Mouse (Mus musculus) heart, embryonic 16.5 days (tissue): ENCODE data around the gene Stpg3. TPM values are rescaled to one million over a fixed set of nuclear protein-coding genes. Genes with fewer than 3 reads are reported as not detected.
"Not testable (repeated sequence)": the region's sequence is repeated elsewhere in the genome, so short reads cannot be mapped to it uniquely, and the experiment has no call there.

Experiments used
- ATAC-seq: fragments of 200-750 bp; cut with Nextera tagmentation; replicated peaks from 2 replicates; pipeline ENCODE4 v1.8.0; 2017; ENCODE audit warnings: moderate number of reproducible peaks; ENCODE audit not compliant: insufficient read depth, low FRiP score; ENCODE audit errors: extremely low read depth
- H3K27ac ChIP-seq: fragments of 300-500 bp; sonication (generic); 2 replicates; pipeline ENCODE4 v1.5.1; 2014; ENCODE audit warnings: mild to moderate bottlenecking, low read length, control low read depth, moderate library complexity
- H3K27me3 ChIP-seq: fragments of 300-500 bp; sonication (generic); 2 replicates; pipeline ENCODE4 v1.6.1; 2014; ENCODE audit warnings: low read length, mixed read lengths; ENCODE audit not compliant: control insufficient read depth, insufficient read depth
- H3K36me3 ChIP-seq: fragments of 300-500 bp; sonication (generic); 2 replicates; pipeline ENCODE4 v1.6.1; 2014; ENCODE audit not compliant: control insufficient read depth, insufficient read depth
- H3K4me1 ChIP-seq: fragments of 300-500 bp; sonication (generic); 2 replicates; pipeline ENCODE4 v1.6.1; 2014; ENCODE audit warnings: low read length, mixed read lengths; ENCODE audit not compliant: control insufficient read depth, insufficient read depth
- H3K4me2 ChIP-seq: fragments of 300-500 bp; sonication (generic); 2 replicates; pipeline ENCODE4 v1.6.1; 2014; ENCODE audit warnings: low read depth, mild to moderate bottlenecking, control low read depth, low read length
- H3K4me3 ChIP-seq: fragments of 300-500 bp; sonication (generic); 2 replicates; pipeline ENCODE4 v1.5.1; 2014; ENCODE audit warnings: mild to moderate bottlenecking, control low read depth, low read length
- H3K9ac ChIP-seq: fragments of 300-500 bp; sonication (generic); 2 replicates; pipeline ENCODE4 v1.6.1; 2014; ENCODE audit warnings: low read length, control low read depth
- H3K9me3 ChIP-seq: fragments of 300-500 bp; sonication (generic); replicated peaks from 2 replicates; pipeline ENCODE4 v1.6.1; 2016; ENCODE audit warnings: low read length; ENCODE audit not compliant: control insufficient read depth
- WGBS: fragments of 180-500 bp; shearing (Covaris S2); extraction: QIAGEN DNeasy Blood & Tissue Kit; methylation state at CpG from one replicate; pipeline ENCODE4 v1.1.7; 2014; 5-methylcytosine and 5-hydroxymethylcytosine counted together
- polyA plus RNA-seq: library from polyadenylated mRNA; unstranded; fragments of >200 nt; fragmentation: Nextera tagmentation; extraction: Ambion mirVana; gene quantifications from 2 replicates; pipeline ENCODE4 v1.2.1, GENCODE M21; 2015

Gene Stpg3
- polyA plus RNA-seq: not detected in 2 replicates

GRCm38 (mm10) chr2:25214444-25214843, at the start of gene Stpg3:
Gene Stpg3, minus strand, starts transcription at chr2:25214637.
- H3K36me3 ChIP-seq: no peaks in the 10 kb centered on the region
- no peak within 1 kb of the TSS for H3K27ac ChIP-seq
- peaks cover 10% of the 10 kb centered on the region for H3K4me1 ChIP-seq
- no peak within 1 kb of the TSS for H3K9ac ChIP-seq
- ATAC-seq: no peak
- H3K27me3 ChIP-seq: no peaks in the 10 kb centered on the region
- no peak within 1 kb of the TSS for H3K4me3 ChIP-seq
- no peaks in the 10 kb centered on the region for H3K9me3 ChIP-seq
- H3K4me2 ChIP-seq: no peak within 1 kb of the TSS
- WGBS: 72% methylated on average over 3 of the region's 3 CpGs

GRCm38 (mm10) chr2:25263623-25264285, 49.3 kb upstream of the Stpg3 start:
- Histone ChIP-seq H3K4me2 (peak overlapping the region; percentile 94), H3K36me3 (no peaks in the 10 kb centered on the region), H3K27ac (no peak overlapping the region), H3K4me3 (peak overlapping the region; percentile 86), H3K27me3 (peaks cover 8% of the 10 kb centered on the region), H3K4me1 (peaks cover 34% of the 10 kb centered on the region), H3K9me3 (no peaks in the 10 kb centered on the region), H3K9ac (peak overlapping the region; percentile 78)
- no peak for ATAC-seq
- WGBS: 25% methylated on average over 12 of the region's 12 CpGs

- WGBS: under 1% methylated on average over 78 of the region's 82 CpGs
These were observed 48.6 kb upstream of the Stpg3 start for GRCm38 (mm10) chr2:25262795-25263622.

GRCm38 (mm10) chr2:25262291-25262767, 47.9 kb upstream of the Stpg3 start, which contains the start of gene Tprn:
Gene Tprn, plus strand, starts transcription at chr2:25262618.
- H3K4me2 ChIP-seq: peak within 1 kb of the TSS; percentile 94
- under 1% methylated on average over 39 of the region's 39 CpGs for WGBS
- no peaks in the 10 kb centered on the region for H3K9me3 ChIP-seq
- peaks cover 8% of the 10 kb centered on the region for H3K27me3 ChIP-seq
- ATAC-seq: peak; percentile 99
- peak within 1 kb of the TSS; percentile 86 for H3K4me3 ChIP-seq
- peak within 1 kb of the TSS; percentile 78 for H3K9ac ChIP-seq
- no peaks in the 10 kb centered on the region for H3K36me3 ChIP-seq
- H3K27ac ChIP-seq: peak within 1 kb of the TSS; percentile 26; the same call in 1 of the 2 replicates
- peaks cover 30% of the 10 kb centered on the region for H3K4me1 ChIP-seq

More at GRCm38 (mm10) chr2:25262795-25263622, 48.6 kb upstream of the Stpg3 start:
- ATAC-seq: peak; percentile 8; the same call in 1 of the 2 replicates
- Histone ChIP-seq H3K9ac (peak overlapping the region; percentile 78), H3K9me3 (no peaks in the 10 kb centered on the region), H3K27me3 (peaks cover 8% of the 10 kb centered on the region), H3K4me2 (peak overlapping the region; percentile 94), H3K4me1 (peaks cover 34% of the 10 kb centered on the region), H3K4me3 (peak overlapping the region; percentile 86), H3K36me3 (no peaks in the 10 kb centered on the region), H3K27ac (no peak overlapping the region)

- peak overlapping the region; percentile 86 for H3K4me3 ChIP-seq
- H3K9ac ChIP-seq: peak overlapping the region; percentile 56
- no peaks in the 10 kb centered on the region for H3K36me3 ChIP-seq
- 46% methylated on average over 12 of the region's 12 CpGs for WGBS
- H3K4me1 ChIP-seq: peaks cover 26% of the 10 kb centered on the region
- H3K4me2 ChIP-seq: peak overlapping the region; percentile 94
- H3K9me3 ChIP-seq: no peaks in the 10 kb centered on the region
- H3K27me3 ChIP-seq: peaks cover 8% of the 10 kb centered on the region
- ATAC-seq: no peak
- peak overlapping the region; percentile 26; the same call in 1 of the 2 replicates for H3K27ac ChIP-seq
These were observed 47.4 kb upstream of the Stpg3 start for GRCm38 (mm10) chr2:25261870-25262269.

- Histone ChIP-seq H3K4me2 (no peak overlapping the region), H3K9ac (no peak overlapping the region), H3K27me3 (peaks cover 5% of the 10 kb centered on the region), H3K36me3 (no peaks in the 10 kb centered on the region), H3K9me3 (no peaks in the 10 kb centered on the region), H3K4me1 (peaks cover 19% of the 10 kb centered on the region), H3K27ac (no peak overlapping the region), H3K4me3 (no peak overlapping the region)
- no peak for ATAC-seq
- WGBS: 64% methylated on average over 2 of the region's 2 CpGs
These were observed 44.5 kb upstream of the Stpg3 start for GRCm38 (mm10) chr2:25258887-25259286.

- not testable (repeated sequence) for H3K4me3 ChIP-seq, H3K36me3 ChIP-seq, H3K27ac ChIP-seq, H3K9ac ChIP-seq, H3K9me3 ChIP-seq, H3K4me2 ChIP-seq, ATAC-seq, H3K27me3 ChIP-seq
- peaks cover 13% of the 10 kb centered on the region for H3K4me1 ChIP-seq
- 81% methylated on average over 5 of the region's 5 CpGs for WGBS
These were observed 42.8 kb upstream of the Stpg3 start for GRCm38 (mm10) chr2:25257250-25257649.

GRCm38 (mm10) chr2:25256443-25257109, 42.1 kb upstream of the Stpg3 start:
- WGBS: 53% methylated on average over 11 of the region's 12 CpGs
- H3K4me2 ChIP-seq: peak overlapping the region; percentile 97
- H3K4me1 ChIP-seq: peaks cover 13% of the 10 kb centered on the region
- peak overlapping the region; percentile 100 for H3K4me3 ChIP-seq
- H3K9me3 ChIP-seq, H3K27me3 ChIP-seq, H3K27ac ChIP-seq, ATAC-seq, H3K36me3 ChIP-seq: not testable (repeated sequence)
- H3K9ac ChIP-seq: peak overlapping the region; percentile 87
